Mouse (Mus musculus): ENCODE results near the gene Defb23. TPM values are rescaled to one million over a fixed set of nuclear protein-coding genes. Genes with fewer than 3 reads are reported as not detected.
A peak's percentile ranks its signal among the peaks of the same experiment; 100 is the strongest.

Defb23 gene
- not detected for total RNA-seq (2021)
- long read RNA-seq, experiment 1: 0 reads
- long read RNA-seq, experiment 2: 0 reads

- DNase-seq: no peak
Observed at GRCm38 (mm10) chr2:152464570-152465150, at the start of gene Defb23. Gene Defb23, minus strand, starts transcription at chr2:152464620.

GRCm38 (mm10) chr2:152511592-152511991 lies 47.2 kb upstream of the Defb23 start, which contains the start of gene Defb26:
Gene Defb26, minus strand, starts transcription at chr2:152511692.
- no peak for DNase-seq

GRCm38 (mm10) chr2:152503950-152504349 lies 39.5 kb upstream of the Defb23 start:
- no peak for DNase-seq

- no peak for DNase-seq
Observed at GRCm38 (mm10) chr2:152500863-152501229, 36.4 kb upstream of the Defb23 start.

- no peak for DNase-seq
Observed at GRCm38 (mm10) chr2:152500204-152500862, 35.9 kb upstream of the Defb23 start.

GRCm38 (mm10) chr2:152498020-152498419 lies 33.6 kb upstream of the Defb23 start:
- no peak for DNase-seq

- no peak for DNase-seq
Observed at GRCm38 (mm10) chr2:152493151-152493550, 28.7 kb upstream of the Defb23 start.

- DNase-seq: no peak
Observed at GRCm38 (mm10) chr2:152490038-152490437, 25.6 kb upstream of the Defb23 start, which contains the start of gene Defb22. Gene Defb22, minus strand, starts transcription at chr2:152490138.

GRCm38 (mm10) chr2:152487024-152487423 lies 22.6 kb upstream of the Defb23 start:
- no peak for DNase-seq

GRCm38 (mm10) chr2:152481726-152482125 lies 17.3 kb upstream of the Defb23 start:
- no peak for DNase-seq

- no peak for DNase-seq
Observed at GRCm38 (mm10) chr2:152480881-152481280, 16.5 kb upstream of the Defb23 start.

GRCm38 (mm10) chr2:152476763-152477162 lies 12.3 kb upstream of the Defb23 start, which contains the start of gene Defb20:
Gene Defb20, plus strand, starts transcription at chr2:152477063.
- DNase-seq: no peak

- no peak for DNase-seq
Observed at GRCm38 (mm10) chr2:152472434-152472833, 8.0 kb upstream of the Defb23 start.

GRCm38 (mm10) chr2:152470973-152471372 lies 6.6 kb upstream of the Defb23 start:
- no peak for DNase-seq

- no peak for DNase-seq
Observed at GRCm38 (mm10) chr2:152459241-152459640, 5.2 kb downstream of the Defb23 start.

- DNase-seq: peak; percentile 39
Observed at GRCm38 (mm10) chr2:152452101-152452781, 12.2 kb downstream of the Defb23 start.

- DNase-seq: no peak
Observed at GRCm38 (mm10) chr2:152450241-152450640, 14.2 kb downstream of the Defb23 start.

GRCm38 (mm10) chr2:152447461-152447860 lies 17.0 kb downstream of the Defb23 start:
- no peak for DNase-seq

- DNase-seq: no peak
Observed at GRCm38 (mm10) chr2:152446642-152447041, 17.8 kb downstream of the Defb23 start.

GRCm38 (mm10) chr2:152443281-152443680 lies 21.1 kb downstream of the Defb23 start:
- no peak for DNase-seq

GRCm38 (mm10) chr2:152442322-152442721 lies 22.1 kb downstream of the Defb23 start:
- DNase-seq: no peak

GRCm38 (mm10) chr2:152439833-152440232 lies 24.6 kb downstream of the Defb23 start:
- DNase-seq: no peak

- DNase-seq: no peak
Observed at GRCm38 (mm10) chr2:152438963-152439362, 25.5 kb downstream of the Defb23 start.
